Mouse (Mus musculus) megakaryocyte-erythroid progenitor cell, adult 5-6 weeks (primary cell): ENCODE measurements around the gene Slc30a5. TPM values are rescaled to one million over a fixed set of nuclear protein-coding genes. Genes with fewer than 3 reads are reported as not detected.

Experiments used
- ATAC-seq: replicated peaks from 2 replicates; pipeline ENCODE4 v1.8.0; 2016; ENCODE audit warnings: mild to moderate bottlenecking, inconsistent platforms; ENCODE audit not compliant: severe bottlenecking, poor library complexity, low FRiP score, low TSS enrichment
- total RNA-seq, 2 experiments: library from RNA; stranded (forward) in 1 of 2; stranded (reverse) in 1 of 2; fragments of 200-1000, 215-1000 nt in 1 of 2; fragments of >200 nt in 1 of 2; fragmentation: Nextera tagmentation in 1 of 2; gene quantifications; 2 replicates each; pipeline ENCODE4 v1.2.3; 2014 to 2017

The Slc30a5 gene
- total RNA-seq, 2 experiments from 2014 or later, result 53.9 to 83.5 TPM

DNA sequence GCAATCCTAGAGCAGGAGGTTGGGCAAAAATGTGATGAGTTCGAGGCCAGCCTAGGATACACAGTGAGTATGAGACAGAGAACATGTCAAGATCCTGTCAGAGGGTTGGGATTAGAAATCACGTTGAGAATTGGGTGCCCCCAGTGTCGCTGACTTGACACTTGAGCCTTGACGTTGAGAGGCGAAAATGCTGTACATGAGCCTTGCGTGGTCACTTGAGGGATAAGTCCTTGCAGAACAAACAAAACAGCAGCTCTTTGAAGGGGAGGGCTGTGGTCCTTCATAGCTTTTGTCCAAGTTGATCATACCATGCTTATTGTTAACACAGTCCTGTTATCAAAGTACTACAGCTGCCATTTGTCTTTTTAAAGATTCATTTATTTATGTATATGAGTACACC, 56.5 kb downstream of the Slc30a5 start:
- peak; percentile 23; the same call in 1 of the 2 replicates for ATAC-seq

DNA sequence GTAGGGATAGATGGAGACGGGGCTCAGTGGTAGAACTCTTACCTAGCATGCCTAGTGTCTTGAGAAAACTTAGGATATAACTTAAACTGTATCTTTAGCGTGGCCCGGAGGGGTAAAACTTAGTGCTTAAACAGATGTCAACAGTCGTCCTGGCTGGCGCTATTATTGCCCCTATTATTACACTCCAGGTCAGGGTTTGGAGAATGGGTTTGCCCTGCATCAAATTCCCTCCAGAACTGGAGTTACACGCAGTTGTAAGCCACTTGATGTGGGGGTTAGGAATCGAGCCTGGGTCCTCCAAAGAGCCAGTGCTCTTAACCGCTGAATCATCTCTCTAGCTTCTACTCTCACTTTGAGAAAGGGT, 57.2 kb downstream of the Slc30a5 start:
- ATAC-seq, result 0 out of 2 replicates have a peak, but pooled peaks have one; percentile 3

DNA sequence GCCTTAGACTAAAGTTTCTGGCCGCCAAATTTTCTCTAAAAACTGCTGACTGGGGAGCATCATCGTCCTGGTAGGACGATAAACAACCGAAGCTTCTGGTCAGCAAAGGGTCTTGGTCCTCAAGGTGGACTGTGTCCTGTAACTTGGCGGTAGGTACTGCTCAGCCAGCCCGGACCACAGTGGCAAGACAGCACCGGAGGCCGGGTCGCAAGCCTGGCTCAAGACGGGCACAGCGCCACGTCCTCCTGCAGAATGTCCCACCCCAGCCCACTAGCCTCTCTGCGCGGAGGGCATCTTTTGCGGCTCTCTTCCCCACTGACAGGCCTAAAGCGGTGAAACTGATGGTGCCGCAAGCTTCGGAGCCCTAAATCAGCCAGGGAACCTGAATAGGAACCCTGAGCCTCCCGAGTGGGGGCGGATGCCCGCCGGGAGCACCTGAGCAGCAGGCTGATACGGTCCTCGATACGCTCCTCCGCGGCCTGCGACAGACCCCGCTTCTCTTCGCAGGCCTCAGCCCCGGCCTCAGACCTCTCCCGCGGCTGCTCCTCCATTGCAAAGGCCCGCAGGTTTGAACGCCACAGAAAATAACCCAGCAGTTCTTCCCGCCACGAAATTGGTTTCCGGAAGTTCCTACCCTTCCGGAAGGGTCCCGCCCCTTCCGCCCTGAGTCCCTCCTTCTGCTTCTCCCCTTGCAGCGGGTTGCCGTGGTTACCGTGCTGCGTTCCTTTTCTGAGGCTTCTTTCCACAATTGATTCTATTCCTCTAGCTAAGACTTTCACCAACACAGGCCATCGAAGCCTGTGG, 57.8 kb downstream of the Slc30a5 start, which contains the start of gene Cenph:
Cenph (minus strand) TSS at position 648 of the 804 bp plus-strand sequence.
- ATAC-seq, result peak; percentile 83

DNA sequence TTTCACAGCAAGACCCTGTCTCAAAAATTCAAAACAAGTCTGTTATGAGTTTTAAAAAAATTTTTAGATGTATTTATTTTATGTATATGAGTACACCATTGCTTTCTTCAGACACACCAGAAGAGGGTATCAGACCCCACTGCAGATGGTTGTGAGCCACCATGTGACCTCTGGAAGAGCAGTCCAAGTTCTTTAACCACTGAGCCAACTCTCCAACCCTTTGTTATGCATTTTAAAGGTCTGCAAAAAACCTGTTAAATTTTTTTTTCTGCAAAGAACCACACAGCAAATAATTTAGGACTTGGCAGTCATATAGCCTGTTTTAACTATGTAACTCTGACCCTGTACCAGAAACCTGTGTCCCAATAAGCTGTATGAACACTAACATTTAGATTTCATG, 58.5 kb downstream of the Slc30a5 start:
- no peak for ATAC-seq

DNA sequence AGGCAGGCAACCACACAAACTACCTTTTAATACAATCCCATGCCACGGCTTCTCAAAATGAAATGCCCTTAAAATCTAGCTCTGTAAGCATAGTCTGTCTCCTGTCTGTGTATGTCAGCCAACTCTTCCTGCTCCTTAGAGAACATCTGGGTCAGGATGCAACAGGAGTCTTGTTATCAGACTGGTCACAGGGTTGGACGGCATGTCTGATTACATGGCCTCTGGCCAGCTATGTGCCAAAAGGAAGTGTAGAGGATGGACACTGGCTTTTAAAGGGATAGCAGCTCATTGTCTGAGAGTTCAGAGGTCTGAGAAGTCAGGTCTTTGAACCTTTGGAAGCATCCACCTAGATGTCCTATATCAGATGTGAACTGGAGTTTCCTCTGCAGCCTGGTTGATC, 77.9 kb downstream of the Slc30a5 start:
- ATAC-seq, result peak; percentile 59

DNA sequence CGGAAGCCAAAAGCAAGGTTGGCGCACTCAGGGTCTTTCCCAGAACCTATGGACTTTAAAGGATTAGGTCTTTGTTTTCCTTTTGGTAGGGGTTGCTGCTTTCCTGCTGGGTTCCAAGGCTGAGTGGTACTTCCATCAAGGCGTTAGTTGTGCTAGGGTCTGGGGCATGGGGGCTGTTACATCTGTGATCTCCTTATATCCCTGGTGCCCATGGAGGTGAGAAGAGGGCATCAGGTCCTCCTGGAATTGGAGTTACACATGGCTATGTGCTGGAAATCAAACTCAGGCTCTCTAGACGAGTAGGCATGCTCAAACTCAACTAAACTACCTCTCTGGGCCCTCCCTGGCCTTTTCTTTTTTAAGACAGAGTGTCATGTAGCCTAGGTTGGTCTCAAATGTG, 79.0 kb downstream of the Slc30a5 start:
- no peak for ATAC-seq

DNA sequence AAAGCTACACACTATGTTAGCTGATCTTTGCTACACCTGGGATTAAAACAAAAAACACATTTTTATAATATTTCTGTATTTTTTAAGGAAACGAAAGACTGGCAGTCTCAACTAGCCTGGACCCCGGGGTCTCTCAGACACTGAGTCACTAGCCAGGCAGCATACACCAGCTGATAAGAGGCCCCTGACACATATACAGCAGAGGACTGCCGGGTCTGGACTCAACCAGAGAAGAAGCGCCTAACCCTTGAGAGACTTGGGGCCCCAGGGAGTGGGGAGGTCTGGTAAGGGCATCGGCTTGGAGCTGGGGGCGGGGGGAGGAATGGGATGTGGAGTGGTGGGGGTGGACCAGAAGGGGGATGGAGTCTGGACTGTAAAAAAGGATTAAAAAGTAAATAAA, 80.2 kb downstream of the Slc30a5 start:
- no peak for ATAC-seq

Other genes starting within 250 kb of the Slc30a5 start
- 0.74 and 1.7 TPM in 2 replicates for gene Marveld2, start 216.5 kb downstream of the Slc30a5 start, total RNA-seq (2014; fragmentation: Nextera tagmentation)
- 1.3 and 2.1 TPM in 2 replicates for gene Marveld2, start 216.5 kb downstream of the Slc30a5 start, total RNA-seq (2017)
- 266 and 321 TPM in 2 replicates for gene Ak6, start 182.4 kb downstream of the Slc30a5 start, total RNA-seq (2014; fragmentation: Nextera tagmentation)
- 395 and 432 TPM in 2 replicates for gene Ak6, start 182.4 kb downstream of the Slc30a5 start, total RNA-seq (2017)
- 34.6 and 39.9 TPM in 2 replicates for gene Rad17, start 182.4 kb downstream of the Slc30a5 start, total RNA-seq (2014; fragmentation: Nextera tagmentation)
- gene Rad17, start 182.4 kb downstream of the Slc30a5 start, total RNA-seq (2017), result 51.5 and 60.1 TPM in 2 replicates
- gene Taf9, start 181.8 kb downstream of the Slc30a5 start, total RNA-seq (2014; fragmentation: Nextera tagmentation), result 19.2 and 24.7 TPM in 2 replicates
- gene Taf9, start 181.8 kb downstream of the Slc30a5 start, total RNA-seq (2017), result 23.6 and 28.5 TPM in 2 replicates
- gene Ccdc125, start 163.7 kb downstream of the Slc30a5 start, total RNA-seq (2014; fragmentation: Nextera tagmentation), result 0.90 and 3.6 TPM in 2 replicates
- 6.4 and 9.2 TPM in 2 replicates for gene Ccdc125, start 163.7 kb downstream of the Slc30a5 start, total RNA-seq (2017)
- gene Cdk7, start 102.5 kb downstream of the Slc30a5 start, total RNA-seq (2014; fragmentation: Nextera tagmentation), result 69.6 and 73.5 TPM in 2 replicates
- gene Cdk7, start 102.5 kb downstream of the Slc30a5 start, total RNA-seq (2017), result 66.7 and 69.1 TPM in 2 replicates
- 122 and 137 TPM in 2 replicates for gene Mrps36, start 88.8 kb downstream of the Slc30a5 start, total RNA-seq (2014; fragmentation: Nextera tagmentation)
- 92.3 and 159 TPM in 2 replicates for gene Mrps36, start 88.8 kb downstream of the Slc30a5 start, total RNA-seq (2017)
- gene Cenph, start 57.5 kb downstream of the Slc30a5 start, total RNA-seq (2014; fragmentation: Nextera tagmentation), result 58.3 and 100 TPM in 2 replicates
- 67.0 and 95.9 TPM in 2 replicates for gene Cenph, start 57.5 kb downstream of the Slc30a5 start, total RNA-seq (2017)
- 99.3 and 102 TPM in 2 replicates for gene Ccnb1, start 46.9 kb downstream of the Slc30a5 start, total RNA-seq (2014; fragmentation: Nextera tagmentation)
- 150 and 153 TPM in 2 replicates for gene Ccnb1, start 46.9 kb downstream of the Slc30a5 start, total RNA-seq (2017)